Mouse (Mus musculus): Measurements from ENCODE around the gene Krt76.

GRCm38 (mm10) chr15:101855732-101856131, 37.0 kb downstream of the Krt76 start:
- TF ChIP-seq USF1 (IDR thresholded peaks at IDR 0.05; ENCODE audit: low read depth) (no peak), FOSL1 (IDR thresholded peaks at IDR 0.05; ENCODE audit: insufficient read depth, low read length, poor library complexity, severe bottlenecking) (no peak)

Data from C2C12 (cell line).